Mouse (Mus musculus) neural tube, embryonic 14.5 days (tissue): ENCODE measurements around the gene Pdik1l. TPM values are rescaled to one million over a fixed set of nuclear protein-coding genes. Genes with fewer than 3 reads are reported as not detected.

Experiments
- ATAC-seq: fragments of 200-750 bp; cut with Nextera tagmentation; 2 replicates; pipeline ENCODE4 v1.8.0; 2017; ENCODE audit warnings: low read depth, mild to moderate bottlenecking, moderate TSS enrichment, moderate library complexity
- H3K27ac ChIP-seq: fragments of 300-500 bp; sonication (generic); 2 replicates; pipeline ENCODE4 v1.5.1; 2014; ENCODE audit warnings: low read depth, mild to moderate bottlenecking, control low read depth, low read length, moderate library complexity, mixed read lengths
- H3K27me3 ChIP-seq: fragments of 300-500 bp; sonication (generic); 2 replicates; pipeline ENCODE4 v1.6.1; 2014; ENCODE audit warnings: low read length; ENCODE audit not compliant: control insufficient read depth, insufficient read depth
- H3K36me3 ChIP-seq: fragments of 300-500 bp; sonication (generic); 2 replicates; pipeline ENCODE4 v1.6.1; 2014; ENCODE audit warnings: low read length, mixed read lengths; ENCODE audit not compliant: control insufficient read depth, insufficient read depth
- H3K4me1 ChIP-seq: fragments of 300-500 bp; sonication (generic); 2 replicates; pipeline ENCODE4 v1.6.1; 2014; ENCODE audit warnings: low read length; ENCODE audit not compliant: control insufficient read depth, insufficient read depth
- H3K4me2 ChIP-seq: fragments of 300-500 bp; sonication (generic); 2 replicates; pipeline ENCODE4 v1.6.1; 2014; ENCODE audit warnings: mild to moderate bottlenecking, low read depth, low read length, control low read depth
- H3K4me3 ChIP-seq: fragments of 300-500 bp; sonication (generic); 2 replicates; pipeline ENCODE4 v1.5.1; 2014; ENCODE audit warnings: low read depth, low read length, control low read depth, mixed read lengths
- H3K9ac ChIP-seq: fragments of 300-500 bp; sonication (generic); replicated peaks from 2 replicates; pipeline ENCODE4 v1.6.1; 2014; ENCODE audit warnings: low read depth, mild to moderate bottlenecking, control low read depth, low read length, mixed read lengths
- H3K9me3 ChIP-seq: fragments of 300-500 bp; sonication (generic); 2 replicates; pipeline ENCODE4 v1.6.1; 2016; ENCODE audit warnings: low read length; ENCODE audit not compliant: control insufficient read depth
- WGBS: fragments of 180-500 bp; shearing (Covaris S2); extraction: QIAGEN DNeasy Blood & Tissue Kit; methylation state at CpG from one replicate; pipeline ENCODE4 v1.1.7; 2014; 5-methylcytosine and 5-hydroxymethylcytosine counted together
- polyA plus RNA-seq: library from polyadenylated mRNA; unstranded; fragments of >200 nt; fragmentation: Nextera tagmentation; extraction: Ambion mirVana; gene quantifications from 2 replicates; pipeline ENCODE4 v1.2.1, GENCODE M21; 2014

The Pdik1l gene
- polyA plus RNA-seq, 1 experiment from 2014 or later = 38.5 TPM

- no peak overlapping the region for H3K27ac ChIP-seq
- 54% methylated on average over 16 of the region's 16 CpGs for WGBS
Observed at GRCm38 (mm10) chr4:134316390-134316789, 28.7 kb upstream of the Pdik1l start.

GRCm38 (mm10) chr4:134315470-134315869 is 27.8 kb upstream of the Pdik1l start:
- Histone ChIP-seq H3K4me2 (no peak overlapping the region), H3K4me3 (no peak overlapping the region), H3K9ac (no peak overlapping the region), H3K27ac (no peak overlapping the region), H3K4me1 (no peaks in the 10 kb centered on the region), H3K9me3 (no peaks in the 10 kb centered on the region), H3K36me3 (no peaks in the 10 kb centered on the region), H3K27me3 (no peaks in the 10 kb centered on the region)
- ATAC-seq = no peak
- 86% methylated on average over 9 of the region's 9 CpGs for WGBS

More at GRCm38 (mm10) chr4:134316390-134316789, 28.7 kb upstream of the Pdik1l start:
- no peaks in the 10 kb centered on the region for H3K4me1 ChIP-seq
- no peaks in the 10 kb centered on the region for H3K9me3 ChIP-seq
- no peaks in the 10 kb centered on the region for H3K36me3 ChIP-seq
- no peaks in the 10 kb centered on the region for H3K27me3 ChIP-seq
- no peak overlapping the region for H3K4me3 ChIP-seq
- no peak overlapping the region for H3K9ac ChIP-seq
- ATAC-seq = no peak
- H3K4me2 ChIP-seq = no peak overlapping the region

- Histone ChIP-seq H3K9me3 (no peaks in the 10 kb centered on the region), H3K4me2 (no peak within 1 kb of the TSS), H3K27ac (no peak within 1 kb of the TSS), H3K4me3 (no peak within 1 kb of the TSS), H3K27me3 (no peaks in the 10 kb centered on the region), H3K9ac (0 out of 2 replicates have a peak within 1 kb of the TSS, but pooled peaks have one; percentile 3), H3K4me1 (no peaks in the 10 kb centered on the region), H3K36me3 (no peaks in the 10 kb centered on the region)
- ATAC-seq = no peak
- 15% methylated on average over 11 of the region's 11 CpGs for WGBS
Observed at GRCm38 (mm10) chr4:134314876-134315275, 27.2 kb upstream of the Pdik1l start, which contains the start of gene Trim63. Trim63 (plus strand) TSS chr4:134315120.

- no peaks in the 10 kb centered on the region for H3K9me3 ChIP-seq
- no peak overlapping the region for H3K4me2 ChIP-seq
- 76% methylated on average over 4 of the region's 4 CpGs for WGBS
- no peaks in the 10 kb centered on the region for H3K36me3 ChIP-seq
- no peak overlapping the region for H3K9ac ChIP-seq
- H3K4me1 ChIP-seq = no peaks in the 10 kb centered on the region
- ATAC-seq = no peak
- no peaks in the 10 kb centered on the region for H3K27me3 ChIP-seq
- no peak overlapping the region for H3K27ac ChIP-seq
- H3K4me3 ChIP-seq = no peak overlapping the region
Observed at GRCm38 (mm10) chr4:134314081-134314655, 26.5 kb upstream of the Pdik1l start.

GRCm38 (mm10) chr4:134312901-134313300 is 25.2 kb upstream of the Pdik1l start:
- no peaks in the 10 kb centered on the region for H3K4me1 ChIP-seq
- no peak overlapping the region for H3K27ac ChIP-seq
- no peak overlapping the region for H3K4me3 ChIP-seq
- no peaks in the 10 kb centered on the region for H3K27me3 ChIP-seq
- WGBS = 97% methylated on average over 6 of the region's 6 CpGs
- no peaks in the 10 kb centered on the region for H3K36me3 ChIP-seq
- H3K4me2 ChIP-seq = no peak overlapping the region
- no peak for ATAC-seq
- no peak overlapping the region for H3K9ac ChIP-seq
- no peaks in the 10 kb centered on the region for H3K9me3 ChIP-seq

GRCm38 (mm10) chr4:134312341-134312740 is 24.6 kb upstream of the Pdik1l start:
- 91% methylated on average over 5 of the region's 5 CpGs for WGBS
- no peaks in the 10 kb centered on the region for H3K9me3 ChIP-seq

GRCm38 (mm10) chr4:134311784-134312183 is 24.1 kb upstream of the Pdik1l start:
- no peaks in the 10 kb centered on the region for H3K9me3 ChIP-seq
- no peak overlapping the region for H3K27ac ChIP-seq
- H3K27me3 ChIP-seq = no peaks in the 10 kb centered on the region
- no peak overlapping the region for H3K4me2 ChIP-seq
- H3K9ac ChIP-seq = no peak overlapping the region
- no peak overlapping the region for H3K4me3 ChIP-seq
- ATAC-seq = no peak
- WGBS = 90% methylated on average over 9 of the region's 9 CpGs
- H3K36me3 ChIP-seq = no peaks in the 10 kb centered on the region
- H3K4me1 ChIP-seq = peaks cover 5% of the 10 kb centered on the region; the same call in 1 of the 2 replicates

More at GRCm38 (mm10) chr4:134312341-134312740, 24.6 kb upstream of the Pdik1l start:
- Histone ChIP-seq H3K27me3 (no peaks in the 10 kb centered on the region), H3K4me2 (no peak overlapping the region), H3K4me3 (no peak overlapping the region), H3K9ac (no peak overlapping the region), H3K4me1 (peaks cover 3% of the 10 kb centered on the region; the same call in 1 of the 2 replicates), H3K36me3 (no peaks in the 10 kb centered on the region), H3K27ac (no peak overlapping the region)
- no peak for ATAC-seq

GRCm38 (mm10) chr4:134310656-134311055 is 23.0 kb upstream of the Pdik1l start:
- no peaks in the 10 kb centered on the region for H3K36me3 ChIP-seq
- H3K4me3 ChIP-seq = no peak overlapping the region
- H3K27ac ChIP-seq = no peak overlapping the region
- no peak overlapping the region for H3K4me2 ChIP-seq
- 90% methylated on average over 9 of the region's 9 CpGs for WGBS
- H3K9me3 ChIP-seq = no peaks in the 10 kb centered on the region
- ATAC-seq = no peak
- no peak overlapping the region for H3K9ac ChIP-seq
- peaks cover 5% of the 10 kb centered on the region; the same call in 1 of the 2 replicates for H3K4me1 ChIP-seq
- no peaks in the 10 kb centered on the region for H3K27me3 ChIP-seq

- Histone ChIP-seq H3K4me2 (no peak overlapping the region), H3K9ac (no peak overlapping the region), H3K27me3 (no peaks in the 10 kb centered on the region), H3K9me3 (no peaks in the 10 kb centered on the region), H3K27ac (no peak overlapping the region), H3K36me3 (no peaks in the 10 kb centered on the region), H3K4me3 (no peak overlapping the region), H3K4me1 (peaks cover 5% of the 10 kb centered on the region; the same call in 1 of the 2 replicates)
- ATAC-seq = no peak
- WGBS = 91% methylated on average over 7 of the region's 7 CpGs
Observed at GRCm38 (mm10) chr4:134310106-134310505, 22.4 kb upstream of the Pdik1l start.
